ENCODE assay signal across 8 mouse cellular contexts in genomic region chr6:37723337-37723736, GRCm38 (mm10).
A peak's percentile ranks its signal among the peaks of the same experiment; 100 is the strongest.
DNase-seq lines count a peak whose midpoint lies in the region; ATAC-seq and TF ChIP-seq lines count a peak whose summit lies in the region.

No protein-coding gene starts in this region.

- no peak overlapping the region for H3K9ac ChIP-seq in forebrain, postnatal 0 days
- no peak overlapping the region for H3K9ac ChIP-seq in forebrain, embryonic 15.5 days (replicated peaks)
- H3K9ac ChIP-seq in heart, embryonic 14.5 days (ENCODE audit: low read length), result no peak overlapping the region
- no peak overlapping the region for H3K9ac ChIP-seq in hindbrain, embryonic 11.5 days (ENCODE audit: low read depth, low read length)

- 27% methylated on average over 4 of the region's 4 CpGs for WGBS in forebrain, postnatal 0 days
- 26% methylated on average over 4 of the region's 4 CpGs for WGBS in forebrain, embryonic 15.5 days
- 22% methylated on average over 4 of the region's 4 CpGs for WGBS in heart, embryonic 14.5 days
- WGBS in hindbrain, embryonic 11.5 days, result 82% methylated on average over 4 of the region's 4 CpGs

- no peak for ATAC-seq in forebrain, postnatal 0 days
- ATAC-seq in forebrain, embryonic 15.5 days (replicated peaks), result no peak
- ATAC-seq in heart, embryonic 14.5 days (ENCODE audit: insufficient number of reproducible peaks, insufficient read depth, low FRiP score, low read depth), result peak; percentile 47
- no peak for ATAC-seq in hindbrain, embryonic 11.5 days (ENCODE audit: low FRiP score)

- intact Hi-C loops in left cerebral cortex, postnatal 25 days (cut with DNase I), result no loop called here

- H3K4me2 ChIP-seq in forebrain, postnatal 0 days (ENCODE audit: low read depth), result no peak overlapping the region
- no peak overlapping the region for H3K4me2 ChIP-seq in forebrain, embryonic 15.5 days (replicated peaks)
- H3K4me2 ChIP-seq in heart, embryonic 14.5 days (ENCODE audit: low read length), result no peak overlapping the region
- no peak overlapping the region for H3K4me2 ChIP-seq in hindbrain, embryonic 11.5 days (replicated peaks; ENCODE audit: low read depth, low read length)

- no peaks in the 10 kb centered on the region for H3K36me3 ChIP-seq in forebrain, postnatal 0 days (ENCODE audit: insufficient read depth)
- no peaks in the 10 kb centered on the region for H3K36me3 ChIP-seq in forebrain, embryonic 15.5 days
- H3K36me3 ChIP-seq in heart, embryonic 14.5 days (ENCODE audit: control insufficient read depth, insufficient read depth, low read length), result no peaks in the 10 kb centered on the region
- H3K36me3 ChIP-seq in hindbrain, embryonic 11.5 days (ENCODE audit: control insufficient read depth, insufficient read depth, low read length), result no peaks in the 10 kb centered on the region

- no peaks in the 10 kb centered on the region for H3K4me1 ChIP-seq in forebrain, postnatal 0 days (ENCODE audit: insufficient read depth)
- H3K4me1 ChIP-seq in forebrain, embryonic 15.5 days, result no peaks in the 10 kb centered on the region
- H3K4me1 ChIP-seq in brown adipose tissue, adult 24 weeks (ENCODE audit: control insufficient read depth, insufficient read depth, insufficient read length, low read length), result 0 out of 2 replicates have a peak, but pooled peaks cover 2% of the 10 kb centered on the region
- H3K4me1 ChIP-seq in heart, embryonic 14.5 days (ENCODE audit: control insufficient read depth in 2 of 2, insufficient read depth in 2 of 2, low read length in 2 of 2), result no peaks in the 10 kb centered on the region
- no peaks in the 10 kb centered on the region for H3K4me1 ChIP-seq in hindbrain, embryonic 11.5 days (replicated peaks; ENCODE audit: control insufficient read depth, insufficient read depth, low read length)

- no peak for TF ChIP-seq CTCF in forebrain, postnatal 0 days (IDR thresholded peaks at IDR 0.05; ENCODE audit: low read depth)

- no peaks in the 10 kb centered on the region for H3K9me3 ChIP-seq in forebrain, postnatal 0 days (ENCODE audit: low read length)
- H3K9me3 ChIP-seq in forebrain, embryonic 15.5 days, result no peaks in the 10 kb centered on the region
- H3K9me3 ChIP-seq in heart, embryonic 14.5 days (ENCODE audit: control insufficient read depth, low read length), result no peaks in the 10 kb centered on the region
- no peaks in the 10 kb centered on the region for H3K9me3 ChIP-seq in hindbrain, embryonic 11.5 days (ENCODE audit: control insufficient read depth, low read length)

- H3K27ac ChIP-seq in forebrain, postnatal 0 days (ENCODE audit: low read depth, low read length), result no peak overlapping the region
- no peak overlapping the region for H3K27ac ChIP-seq in forebrain, embryonic 15.5 days (replicated peaks)
- H3K27ac ChIP-seq in brown adipose tissue, adult 24 weeks (replicated peaks; ENCODE audit: low read depth, low read length), result peak overlapping the region; percentile 93
- peak overlapping the region; percentile 72 to 75 for H3K27ac ChIP-seq in heart, embryonic 14.5 days (replicated peaks in 1 of 2; ENCODE audit: control insufficient read depth in 1 of 2, insufficient read depth in 1 of 2, low read depth in 2 of 2, low read length in 2 of 2)
- H3K27ac ChIP-seq in hindbrain, embryonic 11.5 days (ENCODE audit: low read depth, low read length), result no peak overlapping the region

- H3K27me3 ChIP-seq in forebrain, postnatal 0 days (ENCODE audit: insufficient read depth, low read length), result no peaks in the 10 kb centered on the region
- H3K27me3 ChIP-seq in forebrain, embryonic 15.5 days, result no peaks in the 10 kb centered on the region
- no peaks in the 10 kb centered on the region for H3K27me3 ChIP-seq in heart, embryonic 14.5 days (ENCODE audit: control insufficient read depth, insufficient read depth, low read length)
- no peaks in the 10 kb centered on the region for H3K27me3 ChIP-seq in hindbrain, embryonic 11.5 days (ENCODE audit: control insufficient read depth, insufficient read depth, low read length)

- H3K4me3 ChIP-seq in forebrain, postnatal 0 days (ENCODE audit: low read depth, low read length), result no peak overlapping the region
- H3K4me3 ChIP-seq in forebrain, embryonic 15.5 days, result no peak overlapping the region
- no peak overlapping the region for H3K4me3 ChIP-seq in brown adipose tissue, adult 24 weeks (ENCODE audit: insufficient read depth, low read depth, low read length)
- no peak overlapping the region for H3K4me3 ChIP-seq in heart, embryonic 14.5 days (ENCODE audit: control insufficient read depth in 1 of 2, insufficient read depth in 1 of 2, low read depth in 1 of 2, low read length in 2 of 2)
- no peak overlapping the region for H3K4me3 ChIP-seq in hindbrain, embryonic 11.5 days (ENCODE audit: low read depth, low read length)

- DNase-seq in forebrain, postnatal 0 days, result peak; percentile 27
- DNase-seq in 3T3-L1 (ENCODE audit: low read depth, low spot score), result peak; percentile 88
- peak; percentile 23 to 36 for DNase-seq in left cerebral cortex, postnatal 25 days (ENCODE audit: low spot score in 2 of 2)
- peak; percentile 27 for DNase-seq in telencephalon, adult 2 months (ENCODE audit: low read depth, low spot score)
- DNase-seq in hindbrain, embryonic 11.5 days (ENCODE audit: low spot score), result no peak

Comparison
In these comparisons a context has a peak if more than half of its experiments do, and no peak if none do; other contexts are left out.
1. H3K27ac ChIP-seq: peak in brown adipose tissue, adult 24 weeks (single experiment) and heart, embryonic 14.5 days (2 of 2); none in forebrain, postnatal 0 days (single experiment), forebrain, embryonic 15.5 days (single experiment) and hindbrain, embryonic 11.5 days (single experiment).